ENCODE assay signal across 1 mouse cellular context in genomic region chr2:181187121-181188000, GRCm38 (mm10).
TF ChIP-seq lines count a peak whose summit lies in the region.

Gene Ppdpf (plus strand): TSS chr2:181187247.

TF ChIP-seq in CH12.LX, 34 proteins besides CTCF, POLR2A, EP300 and RAD21 (continued from another document):
- TF ChIP-seq CHD1 (IDR thresholded peaks at IDR 0.05; ENCODE audit: low read depth, low read length) (no peak), TCF12 (IDR thresholded peaks at IDR 0.05; ENCODE audit: low read depth, low read length) (peak; percentile 61), MAX (IDR thresholded peaks at IDR 0.05; ENCODE audit: low read length) (no peak; the same call in 1 of the 2 replicates), PAX5 (IDR thresholded peaks at IDR 0.05; ENCODE audit: low read length) (no peak), KAT2A (IDR thresholded peaks at IDR 0.05; ENCODE audit: insufficient replicate concordance, low read length) (0 out of 2 replicates have a peak, but pooled peaks have one; percentile 28), GABPA (IDR thresholded peaks at IDR 0.05; ENCODE audit: insufficient replicate concordance, low read depth, low read length) (no peak)
